Mouse (Mus musculus) T-helper 17 cell (primary cell): ENCODE results near the gene Plxna2.

ENCODE experiments used
- in situ Hi-C, 2 experiments: fragments of 300-600 bp; cut with MboI, MseI; formaldehyde crosslinking; loops; 1 replicate in 1 of 2; 2 replicates in 1 of 2; pipeline ENCODE4 v1.15.1; 2025; ENCODE audit warnings: high pct_unique_total_duplicates in 2 of 2

Gene Plxna2

DNA sequence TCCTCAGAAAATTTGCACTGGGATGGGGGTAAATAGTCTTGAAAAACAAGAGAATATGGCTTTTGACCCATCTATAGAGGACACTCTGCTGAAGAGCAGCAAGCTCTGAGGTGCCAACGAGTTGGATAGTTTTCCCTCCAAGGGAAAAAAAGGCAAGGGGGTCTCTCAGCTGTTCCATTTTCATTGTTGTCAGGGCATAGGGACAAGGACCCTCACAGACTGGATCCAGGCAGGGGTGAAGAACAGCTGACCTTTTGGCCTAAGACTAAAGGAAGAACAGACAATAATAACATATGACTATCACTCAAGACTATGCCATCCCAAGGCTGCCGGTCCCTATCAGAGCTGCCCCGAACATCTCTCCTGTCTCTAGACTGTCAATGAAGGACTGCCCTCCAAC, 4.2 kb downstream of the Plxna2 start:
- in situ Hi-C loops = no loop called here

DNA sequence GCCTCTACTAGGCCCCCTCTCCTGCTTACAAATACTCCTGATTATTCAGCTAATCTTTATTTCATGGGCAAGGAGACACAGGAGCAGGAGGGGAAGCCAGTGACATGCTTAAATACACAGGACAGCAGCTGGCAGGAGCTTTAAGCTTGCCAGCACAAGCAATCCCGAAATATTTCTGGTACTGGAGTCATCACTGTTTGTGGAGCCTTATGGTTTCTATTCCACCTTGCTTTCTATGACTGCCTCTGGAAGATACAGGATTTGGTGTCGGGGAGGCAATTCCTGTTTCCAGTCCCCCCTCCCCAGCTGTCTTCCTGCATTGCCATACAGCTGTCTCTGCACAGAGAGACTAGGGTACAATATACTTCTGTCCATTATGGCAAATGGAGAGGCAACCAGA, 4.7 kb downstream of the Plxna2 start:
- in situ Hi-C loops = no loop called here

DNA sequence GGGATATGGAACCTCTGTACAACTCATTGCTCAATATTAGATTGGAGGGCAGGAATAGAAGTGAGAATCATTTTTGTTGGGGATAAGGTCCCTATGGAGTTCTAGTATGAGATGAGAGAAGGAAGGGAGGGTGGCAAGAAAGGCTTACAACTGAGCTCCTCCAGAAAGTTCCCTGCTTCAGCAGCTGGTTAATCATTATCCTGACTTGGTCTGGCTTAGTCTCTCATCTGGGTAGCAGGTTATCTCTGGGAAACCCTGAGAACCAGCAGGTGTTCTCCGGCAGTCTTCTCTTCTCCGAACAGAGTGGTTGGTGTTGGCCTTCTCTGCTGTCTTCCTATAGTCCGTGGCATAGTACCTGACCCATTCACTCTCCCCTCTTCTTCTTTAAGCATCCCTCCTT, 5.6 kb downstream of the Plxna2 start:
- in situ Hi-C loops = no loop called here

DNA sequence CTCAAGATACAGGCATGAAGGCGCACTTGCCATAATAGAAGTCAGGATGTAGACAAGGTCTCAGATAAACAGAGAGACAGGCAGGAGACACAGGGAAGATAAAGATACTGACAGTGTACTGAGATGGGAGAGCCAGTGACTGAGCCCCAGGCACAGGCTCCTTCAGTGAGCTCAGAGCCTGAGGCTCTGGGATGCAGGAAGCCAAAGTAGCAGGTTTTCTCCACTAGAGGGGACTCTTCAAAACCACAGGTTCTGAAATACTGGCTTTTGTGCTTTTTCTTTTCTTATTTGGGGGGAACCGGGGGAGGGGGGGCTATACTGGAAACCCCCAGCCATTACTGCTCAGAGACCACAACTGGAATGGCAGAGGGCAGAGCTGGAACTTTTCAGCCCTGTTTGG, 6.4 kb downstream of the Plxna2 start:
- in situ Hi-C loops = no loop called here

GRCm38 (mm10) chr1:194624973-194625372, 7.0 kb downstream of the Plxna2 start:
- in situ Hi-C loops = no loop called here

GRCm38 (mm10) chr1:194626109-194626508, 8.1 kb downstream of the Plxna2 start:
- in situ Hi-C loops = no loop called here

DNA sequence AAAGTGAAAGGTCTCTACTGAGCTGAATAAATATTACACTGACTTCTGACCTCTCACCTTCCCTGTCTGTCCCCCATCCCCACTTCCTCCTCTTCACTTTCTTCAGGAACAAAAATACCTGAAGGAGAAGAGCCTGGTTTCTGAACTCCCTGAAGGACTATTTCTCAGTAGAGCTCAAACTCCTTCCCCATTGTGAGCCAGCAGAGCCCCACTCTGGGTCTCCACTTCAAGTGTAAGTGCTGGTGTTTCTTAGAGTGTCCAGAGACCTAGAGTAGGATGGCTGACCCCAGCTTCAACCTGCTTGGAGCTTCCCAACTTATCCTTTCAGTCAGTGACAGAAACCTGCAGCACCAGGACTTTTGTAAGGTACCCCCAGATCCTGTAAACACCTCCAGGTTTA, 9.3 kb downstream of the Plxna2 start:
- in situ Hi-C loops = no loop called here

- in situ Hi-C loops = no loop called here
Observed at GRCm38 (mm10) chr1:194629135-194629689, 11.2 kb downstream of the Plxna2 start.

GRCm38 (mm10) chr1:194630498-194631056, 12.6 kb downstream of the Plxna2 start:
- in situ Hi-C loops = no loop called here

- in situ Hi-C loops = no loop called here
Observed at GRCm38 (mm10) chr1:194631574-194631973, 13.6 kb downstream of the Plxna2 start.

- in situ Hi-C loops = no loop called here
Observed at GRCm38 (mm10) chr1:194632029-194632428, 14.0 kb downstream of the Plxna2 start.

DNA sequence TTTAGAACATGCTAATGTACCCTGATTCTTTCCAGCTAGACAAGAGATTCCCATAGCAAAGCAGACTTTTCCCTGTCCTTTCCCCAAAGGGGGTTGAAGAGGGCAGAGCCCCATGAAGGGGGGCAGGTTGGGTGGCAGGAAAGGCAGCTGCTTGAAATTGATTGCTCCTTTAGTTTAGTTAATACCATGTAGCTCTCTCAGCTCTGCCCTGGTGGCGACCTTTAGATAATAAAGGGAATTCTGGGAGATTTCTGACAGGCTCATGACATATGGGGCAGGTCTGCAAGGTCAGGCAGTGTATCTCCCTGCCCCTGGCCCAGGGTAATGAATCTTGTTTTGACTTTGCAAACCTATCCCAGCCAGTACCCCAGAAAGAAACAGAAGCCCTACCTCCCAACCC, 17.4 kb downstream of the Plxna2 start:
- in situ Hi-C loops = no loop called here

GRCm38 (mm10) chr1:194635942-194636341, 17.9 kb downstream of the Plxna2 start:
- in situ Hi-C loops = no loop called here

GRCm38 (mm10) chr1:194637391-194638304, 19.6 kb downstream of the Plxna2 start:
- in situ Hi-C loops = no loop called here

- in situ Hi-C loops = no loop called here
Observed at GRCm38 (mm10) chr1:194641601-194642301, 23.7 kb downstream of the Plxna2 start.

DNA sequence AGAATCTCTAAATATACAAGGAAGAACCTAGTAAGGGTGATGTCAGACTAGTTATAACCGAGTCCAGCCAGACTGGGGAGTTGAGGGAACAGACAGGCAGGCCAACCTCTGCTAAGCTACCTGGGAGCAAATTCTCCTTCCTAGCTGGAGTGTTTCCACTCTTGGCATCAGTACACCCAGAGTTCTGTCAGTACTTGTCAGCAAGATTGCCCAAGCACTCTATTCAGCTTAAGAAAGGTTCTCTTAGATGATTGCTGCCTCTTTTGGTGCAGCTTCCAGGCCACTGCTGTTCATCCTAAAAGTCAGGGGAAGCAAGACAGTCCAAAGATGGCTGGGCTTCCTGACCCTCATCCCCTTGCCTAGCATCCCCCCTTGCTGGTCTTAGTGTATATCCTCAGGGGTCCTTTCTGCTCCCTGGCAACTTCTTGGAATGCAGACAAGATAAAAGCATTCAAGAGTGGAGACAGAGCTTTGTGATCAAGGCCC, 24.3 kb downstream of the Plxna2 start:
- in situ Hi-C loops = no loop called here

DNA sequence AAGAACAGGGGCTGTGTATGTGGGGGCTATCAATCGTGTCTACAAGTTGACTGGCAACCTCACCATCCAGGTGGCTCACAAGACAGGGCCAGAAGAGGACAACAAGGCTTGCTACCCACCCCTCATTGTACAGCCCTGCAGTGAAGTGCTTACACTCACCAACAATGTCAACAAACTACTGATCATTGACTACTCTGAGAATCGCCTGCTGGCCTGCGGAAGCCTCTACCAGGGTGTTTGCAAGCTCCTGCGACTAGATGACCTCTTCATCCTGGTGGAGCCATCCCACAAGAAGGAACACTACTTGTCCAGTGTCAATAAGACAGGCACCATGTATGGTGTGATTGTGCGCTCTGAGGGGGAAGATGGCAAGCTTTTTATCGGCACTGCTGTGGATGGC, 25.9 kb downstream of the Plxna2 start:
- in situ Hi-C loops = no loop called here

GRCm38 (mm10) chr1:194645898-194646297, 27.9 kb downstream of the Plxna2 start:
- in situ Hi-C loops = no loop called here

GRCm38 (mm10) chr1:194650076-194650475, 32.1 kb downstream of the Plxna2 start:
- in situ Hi-C loops = no loop called here

GRCm38 (mm10) chr1:194650566-194650965, 32.5 kb downstream of the Plxna2 start:
- in situ Hi-C loops = no loop called here

DNA sequence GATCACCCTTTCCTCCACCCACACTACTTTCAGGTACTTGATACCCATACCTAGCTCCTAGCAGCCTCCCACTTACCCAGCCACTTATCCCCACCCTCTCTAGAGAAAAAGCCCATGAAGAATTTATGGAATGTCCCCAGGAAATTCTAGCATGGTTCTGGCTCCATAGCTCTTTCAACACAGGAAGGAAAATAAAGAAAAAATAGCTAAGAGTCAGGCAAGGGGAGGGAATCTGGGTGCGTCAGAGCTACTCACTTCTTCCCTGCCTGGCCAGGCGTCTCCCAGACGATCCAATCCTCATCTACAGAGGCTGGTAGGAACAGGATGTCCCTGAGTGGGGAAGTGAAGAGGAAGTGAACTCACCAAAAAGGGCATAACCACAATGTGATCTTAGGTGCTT, 34.0 kb downstream of the Plxna2 start:
- in situ Hi-C loops = no loop called here
